Mouse (Mus musculus) small intestine, adult 2 months (tissue): ENCODE results near the gene Pacrg.

ENCODE experiments used
- CTCF ChIP-seq: fragments of 200-500 bp; IDR thresholded peaks from 2 replicates; pipeline ENCODE4 v1.5.1; 2012; ENCODE audit warnings: low read depth, mild to moderate bottlenecking, control low read depth, inconsistent platforms, low read length, moderate library complexity, mixed read lengths; ENCODE audit not compliant: insufficient replicate concordance, insufficient read length; ENCODE audit errors: extremely low read depth
- POLR2A ChIP-seq: fragments of 200-500 bp; IDR thresholded peaks from 2 replicates; pipeline ENCODE4 v1.6.1; 2012; ENCODE audit warnings: low read depth, mild to moderate bottlenecking, control low read depth, inconsistent platforms, low read length, moderate library complexity

DNA sequence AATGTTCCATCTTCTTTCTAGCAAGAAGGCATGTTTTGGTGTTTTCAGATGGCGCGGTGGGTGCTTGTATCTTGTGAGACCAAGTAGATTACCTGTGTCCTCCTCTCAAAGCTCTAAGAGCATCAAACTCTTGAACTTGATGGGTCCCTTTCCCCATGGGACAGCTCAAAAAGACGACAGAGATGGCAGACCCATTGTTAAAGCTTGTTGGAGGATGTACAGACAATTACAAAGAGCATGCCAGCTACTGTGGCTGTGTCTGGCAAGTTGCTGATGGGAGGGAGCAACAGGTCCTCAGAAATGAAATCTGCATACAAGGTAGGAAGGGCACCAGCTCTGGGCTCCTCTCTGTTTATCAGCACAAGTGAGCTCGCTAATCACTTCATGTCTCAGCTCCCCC, 232.0 kb downstream of the Pacrg start:
- TF ChIP-seq POLR2A = no peak
- no peak for TF ChIP-seq CTCF
